Mouse (Mus musculus) liver, postnatal 0 days (tissue): ENCODE measurements around the gene Eva1b.

Experiments used
- CTCF ChIP-seq: sonication (generic); IDR thresholded peaks from 2 replicates; pipeline ENCODE4 v1.5.1; 2016; ENCODE audit warnings: antibody characterized with exemption, low read depth
- EP300 ChIP-seq: IDR thresholded peaks from 2 replicates; pipeline ENCODE4 v1.6.1; 2016; ENCODE audit warnings: antibody characterized with exemption, low read depth, mild to moderate bottlenecking

- TF ChIP-seq CTCF (no peak), EP300 (no peak)
These were observed 16.1 kb downstream of the Eva1b start for GRCm38 (mm10) chr4:126163685-126164084.
